Mouse (Mus musculus) kidney, postnatal 0 days (tissue): ENCODE results near the gene She. TPM values are rescaled to one million over a fixed set of nuclear protein-coding genes. Genes with fewer than 3 reads are reported as not detected.
A peak's percentile ranks its signal among the peaks of the same experiment; 100 is the strongest.

Experiments
- ATAC-seq: fragments of 200-750 bp; cut with Nextera tagmentation; replicated peaks from 2 replicates; pipeline ENCODE4 v1.8.0; 2017; ENCODE audit warnings: low read depth, moderate number of reproducible peaks, moderate TSS enrichment, moderate library complexity; ENCODE audit not compliant: low FRiP score
- DNase-seq: peaks from one replicate; pipeline ENCODE4 v3.0.0-alpha.2; 2016; ENCODE audit warnings: low spot score
- H3K27ac ChIP-seq: fragments of 300-500 bp; sonication (generic); 2 replicates; pipeline ENCODE4 v1.5.1; 2014; ENCODE audit warnings: mild to moderate bottlenecking
- H3K27me3 ChIP-seq: fragments of 300-500 bp; sonication (generic); 2 replicates; pipeline ENCODE4 v1.6.1; 2014; ENCODE audit warnings: low read length, mixed read lengths; ENCODE audit not compliant: insufficient read depth
- H3K36me3 ChIP-seq: fragments of 300-500 bp; sonication (generic); 2 replicates; pipeline ENCODE4 v1.6.1; 2014; ENCODE audit warnings: low read length, mixed read lengths; ENCODE audit not compliant: insufficient read depth
- H3K4me1 ChIP-seq: fragments of 300-500 bp; sonication (generic); replicated peaks from 2 replicates; pipeline ENCODE4 v1.6.1; 2014; ENCODE audit warnings: antibody characterized with exemption, low read length, mixed read lengths; ENCODE audit not compliant: insufficient read depth
- H3K4me2 ChIP-seq: fragments of 300-500 bp; sonication (generic); 2 replicates; pipeline ENCODE4 v1.6.1; 2014; ENCODE audit warnings: mild to moderate bottlenecking, low read length, moderate library complexity, mixed read lengths
- H3K4me3 ChIP-seq: fragments of 300-500 bp; sonication (generic); replicated peaks from 2 replicates; pipeline ENCODE4 v1.5.1; 2014; ENCODE audit warnings: low read depth, low read length
- H3K9ac ChIP-seq: fragments of 300-500 bp; sonication (generic); 2 replicates; pipeline ENCODE4 v1.6.1; 2014; ENCODE audit warnings: low read depth, low read length
- H3K9me3 ChIP-seq: fragments of 300-500 bp; sonication (generic); replicated peaks from 2 replicates; pipeline ENCODE4 v1.6.1; 2016; ENCODE audit warnings: low read length, inconsistent platforms, mixed read lengths
- CTCF ChIP-seq: IDR thresholded peaks from 2 replicates; pipeline ENCODE4 v1.5.1; 2016; ENCODE audit warnings: antibody characterized with exemption, low read depth, mild to moderate bottlenecking, moderate library complexity
- WGBS: fragments of 180-500 bp; shearing (Covaris S2); extraction: QIAGEN DNeasy Blood & Tissue Kit; methylation state at CpG from one replicate; pipeline ENCODE4 v1.1.7; 2014; 5-methylcytosine and 5-hydroxymethylcytosine counted together
- polyA plus RNA-seq: library from polyadenylated mRNA; unstranded; fragments of >200 nt; fragmentation: Nextera tagmentation; extraction: Ambion mirVana; gene quantifications from 2 replicates; pipeline ENCODE4 v1.2.1, GENCODE M21; 2015

She gene
- polyA plus RNA-seq, result 5.4 and 5.9 TPM in 2 replicates

DNA sequence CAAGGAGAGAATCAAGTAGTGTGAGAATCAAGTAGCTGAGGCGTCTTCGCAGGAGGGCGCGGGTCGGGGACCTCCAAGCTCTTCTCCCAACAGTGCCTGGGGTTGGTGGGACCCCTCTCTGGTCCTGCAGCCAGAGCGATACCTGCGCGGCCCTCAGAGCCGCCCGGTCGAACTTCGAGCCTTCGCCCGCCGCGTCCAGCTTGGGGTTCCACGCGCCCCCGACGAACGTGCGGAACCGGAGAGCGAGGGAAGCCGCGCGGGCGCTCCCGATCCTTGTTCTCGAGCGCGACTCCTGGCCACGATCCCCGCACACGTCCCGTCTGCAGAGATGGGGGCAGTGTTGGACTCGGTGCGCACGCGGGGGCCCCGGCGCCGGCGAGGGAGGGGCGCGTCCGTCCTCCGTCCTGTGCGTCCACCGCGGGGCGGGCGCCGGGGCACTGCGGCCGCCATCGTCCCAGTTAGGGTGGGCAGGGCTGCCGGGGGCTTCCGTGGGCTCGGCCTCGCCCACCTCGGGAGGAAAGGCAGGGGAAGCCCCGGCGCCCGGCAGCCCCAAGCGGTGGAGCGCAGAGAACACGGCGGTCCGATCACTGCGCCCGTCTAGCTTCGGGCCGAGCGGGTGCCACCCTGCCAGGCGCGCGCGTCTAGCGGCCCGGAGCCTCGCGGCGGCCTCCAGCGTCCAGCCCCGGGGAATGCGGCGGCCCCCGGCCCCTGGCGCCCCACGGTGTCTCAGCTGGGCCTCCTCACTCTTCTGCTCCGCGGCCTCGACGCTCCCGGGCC, at the start of gene She:
She (plus strand) TSS at position 556 of the 777 bp plus-strand sequence.
- H3K4me2 ChIP-seq, result peak within 1 kb of the TSS; percentile 64
- WGBS, result 2% methylated on average over 85 of the region's 96 CpGs

DNA sequence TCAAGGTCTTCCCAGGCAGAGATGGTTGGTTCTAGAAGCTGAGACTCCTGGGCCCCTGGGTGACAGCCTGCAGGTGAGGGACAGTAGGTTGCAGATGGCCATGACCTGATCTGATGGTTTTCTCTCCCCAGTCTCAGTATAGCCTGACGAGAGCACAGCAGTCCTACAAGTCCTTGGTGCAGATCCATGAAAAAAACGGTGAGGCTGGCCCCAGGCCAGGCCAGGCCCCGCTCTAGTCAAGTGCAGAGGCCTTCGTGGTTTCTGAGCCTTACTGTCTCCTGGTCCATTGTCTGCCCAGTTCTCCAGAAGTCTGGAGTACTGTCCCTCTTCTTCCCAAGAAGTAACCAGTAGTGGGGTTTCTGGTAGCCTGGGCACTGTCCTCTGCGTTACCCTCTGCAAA, 49.5 kb upstream of the She start:
- H3K9me3 ChIP-seq, result no peaks in the 10 kb centered on the region
- H3K4me2 ChIP-seq, result no peak overlapping the region
- no peak overlapping the region for H3K4me3 ChIP-seq
- DNase-seq (no peak), ATAC-seq (no peak)
- H3K27me3 ChIP-seq, result no peaks in the 10 kb centered on the region
- WGBS, result 87% methylated on average over 5 of the region's 5 CpGs
- H3K27ac ChIP-seq, result no peak overlapping the region
- no peak overlapping the region for H3K9ac ChIP-seq
- TF ChIP-seq CTCF, result no peak
- peaks cover 68% of the 10 kb centered on the region for H3K36me3 ChIP-seq
- no peaks in the 10 kb centered on the region for H3K4me1 ChIP-seq

More for the DNA sequence above, at the start of gene She:
- ATAC-seq (0 out of 2 replicates have a peak, but pooled peaks have one; percentile 13), DNase-seq (peak; percentile 21)
- Histone ChIP-seq H3K36me3 (no peaks in the 10 kb centered on the region), H3K4me1 (0 out of 2 replicates have a peak, but pooled peaks cover 4% of the 10 kb centered on the region), H3K27ac (peak within 1 kb of the TSS; percentile 77), H3K9ac (peak within 1 kb of the TSS; percentile 71), H3K27me3 (peaks cover 27% of the 10 kb centered on the region), H3K9me3 (no peaks in the 10 kb centered on the region), H3K4me3 (peak within 1 kb of the TSS; percentile 60)
- no peak for TF ChIP-seq CTCF

DNA sequence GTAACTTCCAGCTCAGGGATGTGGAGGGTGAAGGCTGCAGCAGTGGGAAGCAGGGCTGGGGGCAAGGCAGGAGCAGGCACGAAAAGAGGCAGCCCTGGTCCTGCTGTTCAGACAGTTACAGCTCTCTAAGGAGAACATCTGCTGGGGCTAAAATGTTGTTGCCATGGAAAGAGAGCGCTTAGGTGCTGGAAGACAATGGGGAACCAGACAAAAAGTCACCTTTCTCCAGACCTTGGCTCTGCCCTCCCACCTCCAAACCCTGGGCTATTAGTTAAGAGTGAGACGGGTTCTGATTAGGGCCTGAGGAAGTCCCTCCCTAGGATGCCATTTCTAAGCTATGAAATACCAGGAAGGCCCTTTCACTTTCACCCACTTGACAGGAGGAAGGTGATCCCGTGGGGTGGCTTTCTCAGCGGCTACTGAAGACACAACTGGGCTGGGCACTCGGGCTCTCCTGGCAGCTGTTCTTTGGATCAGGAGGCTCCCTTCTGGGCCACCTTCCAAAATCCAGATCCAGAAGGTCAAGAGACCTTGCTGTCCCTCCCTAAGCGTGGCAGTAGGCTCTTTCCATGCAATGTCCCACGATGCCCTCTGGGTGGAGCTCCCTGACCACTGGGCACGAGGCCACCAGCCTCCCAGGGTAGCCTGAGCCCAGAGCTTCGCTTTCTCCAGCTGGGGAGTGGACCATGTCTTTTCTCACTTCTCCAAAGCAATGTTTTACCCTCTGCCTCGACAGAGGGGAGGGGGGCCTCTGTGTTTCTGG, 46.0 kb upstream of the She start:
- Histone ChIP-seq H3K27me3 (no peaks in the 10 kb centered on the region), H3K4me1 (no peaks in the 10 kb centered on the region), H3K27ac (no peak overlapping the region), H3K4me2 (no peak overlapping the region), H3K36me3 (peaks cover 36% of the 10 kb centered on the region), H3K4me3 (no peak overlapping the region), H3K9ac (no peak overlapping the region), H3K9me3 (no peaks in the 10 kb centered on the region)
- peak; percentile 95 for TF ChIP-seq CTCF
- ATAC-seq (peak; percentile 73), DNase-seq (peak; percentile 86)
- WGBS, result 13% methylated on average over 11 of the region's 11 CpGs

DNA sequence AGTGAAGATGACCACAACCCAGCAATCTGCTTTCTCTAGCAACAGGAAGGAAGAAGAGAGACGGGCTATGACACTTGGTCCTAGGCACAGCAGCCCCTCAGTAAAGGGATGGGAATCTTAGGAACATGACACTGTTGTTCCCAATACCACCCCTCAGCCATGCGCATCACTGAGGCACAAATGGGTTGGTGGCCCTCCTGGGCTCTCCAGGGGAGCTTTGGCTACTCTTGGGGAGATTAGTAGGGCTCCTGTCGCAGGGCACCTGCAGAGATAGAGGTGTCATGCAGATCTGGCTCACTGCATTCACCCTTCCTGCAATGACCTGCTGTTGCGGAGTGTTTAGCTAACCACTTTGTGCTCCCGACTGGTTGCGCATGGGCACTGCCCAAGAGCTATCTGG, 44.9 kb upstream of the She start:
- DNase-seq (no peak), ATAC-seq (no peak)
- TF ChIP-seq CTCF, result no peak
- Histone ChIP-seq H3K27me3 (no peaks in the 10 kb centered on the region), H3K27ac (no peak overlapping the region), H3K9me3 (no peaks in the 10 kb centered on the region), H3K4me1 (no peaks in the 10 kb centered on the region), H3K4me2 (no peak overlapping the region), H3K4me3 (no peak overlapping the region), H3K36me3 (peaks cover 25% of the 10 kb centered on the region), H3K9ac (no peak overlapping the region)
- 81% methylated on average over 6 of the region's 6 CpGs for WGBS

DNA sequence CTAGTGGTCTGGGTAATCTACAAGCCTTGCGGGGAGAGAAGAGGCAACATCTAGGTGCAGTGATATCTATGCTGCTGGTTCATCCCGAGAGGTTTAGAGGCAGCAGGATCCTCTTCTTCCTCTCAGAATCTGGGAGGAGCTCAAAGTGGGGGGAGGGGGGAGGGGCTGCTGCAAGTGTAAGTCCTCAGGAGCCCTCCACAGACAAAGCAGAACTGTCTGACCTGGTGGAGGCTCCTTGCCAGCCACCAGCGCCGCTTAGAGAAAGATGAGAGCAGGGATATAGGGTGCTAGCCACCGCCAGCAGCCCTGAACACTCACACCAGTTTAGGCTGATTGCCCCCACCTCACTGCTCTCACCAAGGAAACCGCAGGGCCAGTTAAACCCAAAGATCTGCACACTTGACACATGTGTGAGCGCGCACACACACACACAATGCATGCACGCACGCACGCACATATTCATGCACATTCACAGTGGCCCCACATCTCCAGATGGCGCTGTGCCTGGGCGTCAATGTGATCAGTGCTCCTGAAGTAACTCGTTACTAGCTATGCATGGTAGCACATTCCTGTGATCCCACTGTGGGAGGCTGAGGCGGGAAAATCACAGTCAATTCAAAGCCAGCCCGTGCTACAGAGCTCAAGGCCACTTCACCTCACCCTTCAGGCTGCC, 42.4 kb upstream of the She start:
- Histone ChIP-seq H3K9ac (no peak overlapping the region), H3K27ac (no peak overlapping the region), H3K36me3 (no peaks in the 10 kb centered on the region; the same call in 1 of the 2 replicates), H3K9me3 (no peaks in the 10 kb centered on the region), H3K4me1 (no peaks in the 10 kb centered on the region), H3K27me3 (no peaks in the 10 kb centered on the region), H3K4me2 (no peak overlapping the region), H3K4me3 (no peak overlapping the region)
- ATAC-seq (no peak), DNase-seq (no peak)
- 81% methylated on average over 16 of the region's 16 CpGs for WGBS
- no peak for TF ChIP-seq CTCF

DNA sequence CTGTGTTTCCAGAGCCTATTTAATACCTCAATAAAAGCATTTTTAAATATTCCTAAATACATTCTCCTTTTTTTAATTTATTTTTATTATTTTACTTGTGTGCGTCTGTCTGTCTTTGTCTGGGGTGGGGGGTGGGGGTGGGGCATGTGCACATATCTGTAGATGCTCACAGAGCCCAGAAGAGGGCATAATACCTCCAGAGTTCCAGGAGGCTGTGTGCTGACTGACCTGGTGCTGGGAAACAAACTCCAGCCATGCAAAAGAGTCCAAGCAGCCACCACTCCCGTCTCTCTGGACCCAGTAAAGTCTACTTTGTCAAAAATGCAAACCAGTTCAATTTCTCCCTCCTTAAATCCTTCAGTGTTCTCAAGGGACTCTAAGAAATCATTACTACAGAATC, 36.6 kb upstream of the She start:
- Histone ChIP-seq H3K27me3 (no peaks in the 10 kb centered on the region), H3K9me3 (no peaks in the 10 kb centered on the region), H3K36me3 (no peaks in the 10 kb centered on the region), H3K4me3 (no peak overlapping the region), H3K9ac (no peak overlapping the region), H3K4me1 (0 out of 2 replicates have a peak, but pooled peaks cover 2% of the 10 kb centered on the region), H3K27ac (no peak overlapping the region), H3K4me2 (no peak overlapping the region)
- DNase-seq, result no peak
- no peak for TF ChIP-seq CTCF
- ATAC-seq, result no peak
- WGBS, result 64% methylated on average over 2 of the region's 2 CpGs
